Mouse (Mus musculus): ENCODE data around the gene Tmed10. TPM values are rescaled to one million over a fixed set of nuclear protein-coding genes. Genes with fewer than 3 reads are reported as not detected.

Tmed10 gene
- polyA plus RNA-seq, 1 experiment: 59.6 TPM

DNA sequence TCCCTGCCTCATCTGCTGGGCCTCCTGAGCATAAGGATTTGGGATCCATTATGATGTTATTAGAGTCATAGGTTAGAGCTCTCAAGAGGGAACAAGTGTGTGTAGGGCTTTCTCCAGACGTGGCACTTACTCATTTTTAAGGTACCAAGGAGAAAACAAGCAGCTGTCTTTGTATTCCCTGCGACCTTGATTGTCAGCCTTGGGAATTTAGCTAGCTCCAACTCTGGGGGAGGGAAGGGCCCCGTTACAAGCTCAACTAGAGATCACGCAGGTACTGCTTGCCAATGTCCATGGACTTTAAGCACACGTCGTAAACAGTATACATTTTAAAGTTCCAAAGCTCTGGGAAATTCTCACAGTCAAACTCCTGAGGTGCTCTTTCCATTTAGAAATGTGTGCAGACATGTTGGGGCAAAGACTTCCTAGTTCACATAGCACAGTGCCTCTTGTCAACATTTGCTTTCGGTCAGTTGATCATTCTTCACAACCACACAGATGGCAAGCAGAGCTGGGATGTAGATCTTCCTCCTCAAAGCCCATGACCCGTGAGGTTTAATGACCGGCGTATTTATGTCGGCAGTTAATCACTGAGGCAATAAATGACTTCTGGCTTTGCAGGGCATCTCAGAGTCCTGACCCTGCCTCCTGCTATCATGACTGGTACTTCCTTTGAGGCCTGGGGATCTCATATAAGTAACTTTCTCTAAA lies 76.4 kb downstream of the Tmed10 start:
- WGBS: 82% methylated on average over 11 of the region's 11 CpGs
- no peak overlapping the region for H3K4me3 ChIP-seq (replicated peaks; ENCODE audit: control insufficient read depth, low read depth, low read length)
- TF ChIP-seq POLR2A (IDR thresholded peaks at IDR 0.05; ENCODE audit: borderline replicate concordance, control insufficient read depth, low read depth, low read length): no peak
- no peak for TF ChIP-seq CTCF (IDR thresholded peaks at IDR 0.05; ENCODE audit: control insufficient read depth, insufficient read depth, low read length)
- no peaks in the 10 kb centered on the region for H3K4me1 ChIP-seq (ENCODE audit: control insufficient read depth, insufficient read depth, low read length)
- no peak overlapping the region for H3K27ac ChIP-seq (ENCODE audit: control insufficient read depth, insufficient read depth, low read depth, low read length, poor library complexity)

- Histone ChIP-seq H3K27ac (ENCODE audit: control insufficient read depth, insufficient read depth, low read depth, low read length, poor library complexity) (no peak overlapping the region), H3K4me3 (replicated peaks; ENCODE audit: control insufficient read depth, low read depth, low read length) (no peak overlapping the region), H3K4me1 (ENCODE audit: control insufficient read depth, insufficient read depth, low read length) (no peaks in the 10 kb centered on the region)
- 68% methylated on average over 10 of the region's 10 CpGs for WGBS
- TF ChIP-seq CTCF (IDR thresholded peaks at IDR 0.05; ENCODE audit: control insufficient read depth, insufficient read depth, low read length) (no peak), POLR2A (IDR thresholded peaks at IDR 0.05; ENCODE audit: borderline replicate concordance, control insufficient read depth, low read depth, low read length) (no peak)
Measured at GRCm38 (mm10) chr12:85297345-85297997, 77.2 kb downstream of the Tmed10 start.

DNA sequence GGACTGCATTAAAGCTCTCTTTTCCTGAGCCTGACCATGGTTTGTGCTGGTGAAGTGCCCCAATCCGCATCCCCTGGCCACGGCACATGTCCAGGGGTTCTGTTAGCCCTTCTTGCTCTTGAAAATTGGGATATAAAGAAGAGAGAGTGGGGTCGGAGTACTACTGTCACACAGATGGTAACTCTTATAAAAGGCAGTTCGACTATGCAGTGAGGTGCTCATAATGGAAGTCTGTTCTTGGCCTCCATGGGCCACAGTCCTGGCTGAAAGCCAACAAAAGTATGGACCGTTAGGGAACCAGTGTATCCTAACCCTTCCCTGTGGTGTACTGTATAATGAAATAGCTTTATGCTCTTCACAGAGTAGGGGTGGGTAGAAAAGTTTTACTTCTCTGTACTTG lies 77.7 kb downstream of the Tmed10 start:
- H3K27ac ChIP-seq (ENCODE audit: control insufficient read depth, insufficient read depth, low read depth, low read length, poor library complexity): no peak overlapping the region
- 76% methylated on average over 5 of the region's 5 CpGs for WGBS
- TF ChIP-seq POLR2A (IDR thresholded peaks at IDR 0.05; ENCODE audit: borderline replicate concordance, control insufficient read depth, low read depth, low read length) (no peak), CTCF (IDR thresholded peaks at IDR 0.05; ENCODE audit: control insufficient read depth, insufficient read depth, low read length) (no peak)
- H3K4me3 ChIP-seq (replicated peaks; ENCODE audit: control insufficient read depth, low read depth, low read length): no peak overlapping the region
- H3K4me1 ChIP-seq (ENCODE audit: control insufficient read depth, insufficient read depth, low read length): no peaks in the 10 kb centered on the region

DNA sequence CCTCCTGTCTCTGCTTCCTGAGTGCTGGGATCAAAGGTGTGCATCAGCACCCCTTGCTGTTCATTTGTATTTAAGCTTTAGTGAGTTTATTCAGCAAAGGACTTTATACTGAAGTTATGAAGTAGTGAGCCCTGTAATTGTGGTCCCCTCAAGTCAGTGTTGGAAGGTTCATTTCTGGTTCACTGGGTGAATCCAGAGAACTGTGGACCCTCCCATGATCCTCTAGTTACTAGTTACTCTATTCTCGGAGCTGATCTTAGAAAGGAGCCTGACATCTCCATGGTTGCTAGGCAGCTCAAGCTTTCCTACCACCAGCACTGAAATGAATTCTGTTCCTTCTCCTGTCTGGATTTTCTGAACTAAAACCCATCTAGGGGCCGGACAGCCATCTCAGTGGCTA lies 79.1 kb downstream of the Tmed10 start:
- Histone ChIP-seq H3K4me1 (ENCODE audit: control insufficient read depth, insufficient read depth, low read length) (no peaks in the 10 kb centered on the region), H3K4me3 (replicated peaks; ENCODE audit: control insufficient read depth, low read depth, low read length) (no peak overlapping the region), H3K27ac (ENCODE audit: control insufficient read depth, insufficient read depth, low read depth, low read length, poor library complexity) (no peak overlapping the region)
- 83% methylated on average over 2 of the region's 2 CpGs for WGBS
- no peak for TF ChIP-seq POLR2A (IDR thresholded peaks at IDR 0.05; ENCODE audit: borderline replicate concordance, control insufficient read depth, low read depth, low read length)
- no peak for TF ChIP-seq CTCF (IDR thresholded peaks at IDR 0.05; ENCODE audit: control insufficient read depth, insufficient read depth, low read length)

- no peak overlapping the region for H3K27ac ChIP-seq (ENCODE audit: control insufficient read depth, insufficient read depth, low read depth, low read length, poor library complexity)
- H3K4me3 ChIP-seq (replicated peaks; ENCODE audit: control insufficient read depth, low read depth, low read length): no peak overlapping the region
- H3K4me1 ChIP-seq (ENCODE audit: control insufficient read depth, insufficient read depth, low read length): no peaks in the 10 kb centered on the region
- no peak for TF ChIP-seq POLR2A (IDR thresholded peaks at IDR 0.05; ENCODE audit: borderline replicate concordance, control insufficient read depth, low read depth, low read length)
- TF ChIP-seq CTCF (IDR thresholded peaks at IDR 0.05; ENCODE audit: control insufficient read depth, insufficient read depth, low read length): no peak
Measured at GRCm38 (mm10) chr12:85292906-85293305, 81.7 kb downstream of the Tmed10 start.

DNA sequence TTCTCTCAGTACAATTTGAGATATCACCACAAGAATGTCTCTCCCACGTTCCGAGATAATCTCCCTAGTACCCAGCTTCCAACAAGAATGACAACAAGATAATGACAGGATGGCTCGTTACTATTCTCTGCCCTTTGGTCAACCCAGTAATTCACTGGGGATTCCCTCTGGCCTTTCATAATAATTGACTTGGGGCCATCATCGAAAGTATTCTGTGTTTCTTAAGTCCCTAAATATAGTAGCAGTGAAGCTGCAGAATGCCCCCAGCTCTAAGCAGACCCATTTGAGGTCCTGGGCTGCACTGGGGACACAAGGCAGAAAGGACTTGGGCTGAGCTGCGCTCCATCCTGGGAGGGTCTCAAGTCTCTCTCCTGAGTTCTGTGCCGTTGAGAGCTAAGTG lies 82.4 kb downstream of the Tmed10 start:
- WGBS: 74% methylated on average over 6 of the region's 6 CpGs
- H3K4me1 ChIP-seq (ENCODE audit: control insufficient read depth, insufficient read depth, low read length): no peaks in the 10 kb centered on the region

DNA sequence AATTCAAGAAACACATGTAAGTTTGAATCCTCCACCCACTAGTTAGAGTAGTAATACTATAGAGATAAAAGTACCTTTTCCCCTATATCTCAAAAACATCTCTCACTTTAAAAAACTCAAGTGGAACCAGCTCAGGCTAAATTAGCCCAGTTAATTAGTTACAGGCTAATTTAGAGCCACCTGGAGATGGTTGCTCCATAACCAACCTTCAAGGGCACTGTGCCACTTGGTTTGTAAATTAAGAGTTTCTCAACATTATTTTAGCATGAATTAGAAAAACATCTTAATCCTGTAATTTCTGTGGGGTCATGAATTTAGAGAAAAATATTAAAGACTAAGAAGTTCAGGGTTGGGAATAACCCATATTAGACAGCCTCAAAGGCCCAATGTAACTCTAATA lies 83.1 kb downstream of the Tmed10 start:
- TF ChIP-seq POLR2A (IDR thresholded peaks at IDR 0.05; ENCODE audit: borderline replicate concordance, control insufficient read depth, low read depth, low read length) (no peak), CTCF (IDR thresholded peaks at IDR 0.05; ENCODE audit: control insufficient read depth, insufficient read depth, low read length) (no peak)
- no peak overlapping the region for H3K27ac ChIP-seq (ENCODE audit: control insufficient read depth, insufficient read depth, low read depth, low read length, poor library complexity)
- no peak overlapping the region for H3K4me3 ChIP-seq (replicated peaks; ENCODE audit: control insufficient read depth, low read depth, low read length)
- H3K4me1 ChIP-seq (ENCODE audit: control insufficient read depth, insufficient read depth, low read length): no peaks in the 10 kb centered on the region

More for the DNA sequence above, 82.4 kb downstream of the Tmed10 start:
- Histone ChIP-seq H3K27ac (ENCODE audit: control insufficient read depth, insufficient read depth, low read depth, low read length, poor library complexity) (no peak overlapping the region), H3K4me3 (replicated peaks; ENCODE audit: control insufficient read depth, low read depth, low read length) (no peak overlapping the region)
- no peak for TF ChIP-seq CTCF (IDR thresholded peaks at IDR 0.05; ENCODE audit: control insufficient read depth, insufficient read depth, low read length)
- TF ChIP-seq POLR2A (IDR thresholded peaks at IDR 0.05; ENCODE audit: borderline replicate concordance, control insufficient read depth, low read depth, low read length): no peak

- H3K4me3 ChIP-seq (replicated peaks; ENCODE audit: control insufficient read depth, low read depth, low read length): no peak overlapping the region
- no peaks in the 10 kb centered on the region for H3K4me1 ChIP-seq (ENCODE audit: control insufficient read depth, insufficient read depth, low read length)
- WGBS: 88% methylated on average over 10 of the region's 10 CpGs
- no peak for TF ChIP-seq CTCF (IDR thresholded peaks at IDR 0.05; ENCODE audit: control insufficient read depth, insufficient read depth, low read length)
- TF ChIP-seq POLR2A (IDR thresholded peaks at IDR 0.05; ENCODE audit: borderline replicate concordance, control insufficient read depth, low read depth, low read length): no peak
- no peak overlapping the region for H3K27ac ChIP-seq (ENCODE audit: control insufficient read depth, insufficient read depth, low read depth, low read length, poor library complexity)
Measured at GRCm38 (mm10) chr12:85290633-85291032, 84.0 kb downstream of the Tmed10 start.

Other genes with a start within 250 kb of the Tmed10 start
- gene Rps6kl1, start 223.6 kb downstream of the Tmed10 start, polyA plus RNA-seq (2011; ENCODE audit: insufficient read depth, insufficient read length, low replicate concordance, missing spikeins): 0.63 TPM in 1 of 2 replicates, not detected in the other
- 1.6 TPM in 1 of 2 replicates, not detected in the other for gene Pgf, start 197.1 kb downstream of the Tmed10 start, polyA plus RNA-seq (2011; ENCODE audit: insufficient read depth, insufficient read length, low replicate concordance, missing spikeins)
- gene Eif2b2, start 155.4 kb downstream of the Tmed10 start, polyA plus RNA-seq (2011; ENCODE audit: insufficient read depth, insufficient read length, low replicate concordance, missing spikeins): 17.0 and 32.9 TPM in 2 replicates
- 5.2 and 6.2 TPM in 2 replicates for gene Mlh3, start 104.2 kb downstream of the Tmed10 start, polyA plus RNA-seq (2011; ENCODE audit: insufficient read depth, insufficient read length, low replicate concordance, missing spikeins)
- 8.1 and 20.6 TPM in 2 replicates for gene Acyp1, start 86.4 kb downstream of the Tmed10 start, polyA plus RNA-seq (2011; ENCODE audit: insufficient read depth, insufficient read length, low replicate concordance, missing spikeins)
- 0.72 TPM in 1 of 2 replicates, not detected in the other for gene Zc2hc1c, start 86.3 kb downstream of the Tmed10 start, polyA plus RNA-seq (2011; ENCODE audit: insufficient read depth, insufficient read length, low replicate concordance, missing spikeins)
- 14.2 and 25.4 TPM in 2 replicates for gene Nek9, start 35.5 kb downstream of the Tmed10 start, polyA plus RNA-seq (2011; ENCODE audit: insufficient read depth, insufficient read length, low replicate concordance, missing spikeins)
- gene Fos, start 99.0 kb upstream of the Tmed10 start, polyA plus RNA-seq (2011; ENCODE audit: insufficient read depth, insufficient read length, low replicate concordance, missing spikeins): 8.6 TPM in 1 of 2 replicates, not detected in the other
- gene Jdp2, start 224.2 kb upstream of the Tmed10 start, polyA plus RNA-seq (2011; ENCODE audit: insufficient read depth, insufficient read length, low replicate concordance, missing spikeins): 10.0 and 21.2 TPM in 2 replicates

Measured in bone marrow, adult 2 months (tissue).